Mouse (Mus musculus) left cerebral cortex, adult 6 months (tissue): Measurements from ENCODE around the gene Gm525. TPM values are rescaled to one million over a fixed set of nuclear protein-coding genes. Genes with fewer than 3 reads are reported as not detected.

ENCODE experiments used
- long read RNA-seq, 2 experiments: library from polyadenylated mRNA; unstranded; transcript quantifications; one replicate each; pipeline ENCODE4 v2.0.0; 2019 to 2020
- polyA plus RNA-seq: library from polyadenylated mRNA; unstranded; fragments of <200 nt; fragmentation: Nextera tagmentation; gene quantifications from 2 replicates; pipeline ENCODE4 v1.2.3, GENCODE M21; 2021

Gene Gm525
- polyA plus RNA-seq, result not detected in 2 replicates
- long read RNA-seq, experiment 1, result 0 reads
- long read RNA-seq, experiment 2, result 0 reads

DNA sequence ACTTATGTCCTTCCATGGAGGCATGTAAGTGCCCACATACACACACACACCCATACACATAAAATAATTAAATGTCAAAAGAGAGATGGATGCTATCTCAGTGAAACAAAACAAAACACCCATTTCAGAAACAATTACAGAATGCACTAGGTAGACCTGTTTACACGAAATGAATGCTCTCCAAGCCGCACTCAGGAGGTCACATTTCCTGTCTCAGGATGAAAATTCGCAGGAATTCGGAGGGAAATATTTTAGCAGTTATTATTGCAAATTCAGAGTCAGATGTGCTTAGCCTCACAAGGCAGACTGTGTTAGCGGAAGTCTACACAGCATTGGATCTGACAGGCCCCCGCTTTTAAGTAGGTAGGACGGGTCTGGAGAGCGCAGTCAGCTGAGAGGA is at the start of gene Gm525:
TSS of gene Gm525 (plus strand) at position 301 of the 400 bp plus-strand sequence.

DNA sequence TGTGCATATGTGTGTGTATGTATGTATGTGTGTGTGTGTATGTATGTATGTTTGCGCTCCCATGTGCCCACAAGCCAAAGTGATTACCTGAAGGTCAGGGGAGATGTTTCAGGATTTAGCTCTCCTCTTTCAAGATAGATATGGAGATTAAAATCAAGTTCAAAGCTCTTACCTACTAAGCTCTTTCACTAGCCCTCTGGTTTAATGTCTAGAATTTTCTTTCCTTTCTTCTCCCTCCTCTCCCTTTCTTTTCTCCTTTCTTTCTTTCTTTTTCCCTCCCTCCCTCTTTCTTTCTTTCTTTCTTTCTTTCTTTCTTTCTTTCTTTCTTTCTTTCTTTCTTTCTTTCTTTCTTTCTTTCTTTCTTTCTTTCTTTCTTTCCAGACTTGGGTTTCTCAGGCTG is 6.9 kb upstream of the Gm525 start, which contains the start of gene Dgke:
TSS of gene Dgke (minus strand) at position 101 of the 400 bp plus-strand sequence.

Other genes starting within 250 kb of the Gm525 start
- gene Akap1, start 209.3 kb upstream of the Gm525 start, polyA plus RNA-seq, result 5.7 and 8.4 TPM in 2 replicates
- 25.5 and 30.4 TPM in 2 replicates for gene Scpep1, start 118.4 kb upstream of the Gm525 start, polyA plus RNA-seq
- gene Elobl, start 106.9 kb upstream of the Gm525 start, polyA plus RNA-seq, result not detected in 2 replicates
- 14.8 and 15.9 TPM in 2 replicates for gene Coil, start 103.6 kb upstream of the Gm525 start, polyA plus RNA-seq
- gene Trim25, start 74.5 kb upstream of the Gm525 start, polyA plus RNA-seq, result 0.61 and 0.69 TPM in 2 replicates
- gene Dgke, start 7.0 kb upstream of the Gm525 start, polyA plus RNA-seq, result 8.3 and 14.0 TPM in 2 replicates
- gene Nog, start 228.5 kb downstream of the Gm525 start, polyA plus RNA-seq, result 1.6 and 3.8 TPM in 2 replicates